Mouse (Mus musculus) cerebellum, postnatal 10 days (tissue): Measurements from ENCODE around the gene Cenpa.
"Not testable (repeated sequence)": the region's sequence is repeated elsewhere in the genome, so short reads cannot be mapped to it uniquely, and the experiment has no call there.

ENCODE experiments used
- DNase-seq, 2 experiments: peaks; one replicate each; pipeline ENCODE4 v3.0.0; 2021; ENCODE audit warnings: mixed read lengths in 2 of 2

The Cenpa gene

GRCm38 (mm10) chr5:30681970-30682369, 15.4 kb downstream of the Cenpa start:
- no peak for DNase-seq

DNA sequence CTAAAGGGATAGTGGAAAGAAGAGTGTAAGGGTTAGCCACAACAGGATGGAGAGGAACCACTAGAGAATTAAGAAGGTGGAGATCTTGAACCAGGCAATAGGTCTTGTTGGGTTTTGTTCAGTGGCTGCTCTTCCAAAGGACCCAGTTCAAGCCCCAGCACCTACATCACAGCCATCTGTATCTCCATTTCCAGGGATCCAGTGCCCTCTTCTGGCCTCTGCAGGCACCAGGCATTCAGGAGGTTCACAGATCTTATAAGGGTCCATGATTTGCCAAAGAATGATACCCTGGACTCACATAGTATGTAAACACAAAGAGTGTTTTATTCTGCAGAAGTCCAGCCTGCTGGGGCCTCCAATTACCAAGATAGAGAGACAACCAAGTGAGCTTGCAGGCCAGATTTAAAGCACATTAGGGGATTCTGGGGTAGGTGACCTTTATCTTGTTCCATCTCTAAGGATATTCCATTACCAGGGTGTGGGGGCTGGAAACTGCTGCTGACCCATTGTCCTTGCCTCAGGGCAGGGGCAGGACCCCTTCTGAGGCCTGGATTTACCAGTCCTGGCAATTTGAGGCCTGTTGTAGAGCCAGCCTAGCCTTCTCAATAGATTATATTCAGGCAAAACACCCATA, 16.5 kb downstream of the Cenpa start:
- no peak for DNase-seq

GRCm38 (mm10) chr5:30683993-30684392, 17.4 kb downstream of the Cenpa start:
- DNase-seq = no peak

DNA sequence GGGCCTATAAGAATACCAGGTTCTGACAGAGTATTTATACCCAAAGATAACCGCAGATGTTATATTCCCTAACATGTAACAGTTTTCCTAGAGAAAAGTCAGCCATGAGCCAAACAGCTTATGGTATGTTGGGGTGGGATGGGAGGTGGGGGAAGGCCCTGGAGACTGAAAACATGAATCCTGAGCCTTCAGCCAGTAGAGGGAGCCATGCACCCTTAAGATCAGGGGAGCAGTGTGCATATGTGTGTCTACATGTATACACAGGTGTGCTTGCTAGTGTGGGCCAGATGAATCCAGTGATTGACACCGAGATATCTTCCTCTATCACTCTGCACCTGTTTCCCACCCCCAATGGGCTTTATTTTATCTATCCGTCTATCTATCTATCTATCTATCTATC, 20.2 kb downstream of the Cenpa start:
- DNase-seq = peak; percentile 60 to 64

GRCm38 (mm10) chr5:30700361-30701000, 33.9 kb downstream of the Cenpa start:
- no peak for DNase-seq

DNA sequence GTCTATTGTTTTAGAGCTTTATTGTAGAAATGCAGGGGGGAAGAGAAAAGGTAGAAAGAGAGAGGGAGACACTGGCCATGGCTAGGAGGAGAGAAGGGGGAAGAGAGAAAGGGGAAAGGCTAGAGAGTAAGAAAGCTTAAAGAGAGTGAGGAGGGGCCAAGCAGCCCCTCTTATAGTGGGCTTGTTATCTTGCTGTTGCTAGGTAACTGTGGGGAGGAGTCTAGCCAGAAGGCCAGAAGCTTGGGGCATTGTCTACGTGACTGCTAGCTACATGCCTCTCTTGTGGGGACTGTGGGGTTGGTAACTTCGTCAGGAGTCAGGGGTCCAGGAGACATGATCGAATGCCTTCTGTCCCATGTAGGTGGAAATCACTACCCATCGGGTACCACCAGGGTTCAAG, 34.8 kb downstream of the Cenpa start:
- DNase-seq = not testable (repeated sequence)

DNA sequence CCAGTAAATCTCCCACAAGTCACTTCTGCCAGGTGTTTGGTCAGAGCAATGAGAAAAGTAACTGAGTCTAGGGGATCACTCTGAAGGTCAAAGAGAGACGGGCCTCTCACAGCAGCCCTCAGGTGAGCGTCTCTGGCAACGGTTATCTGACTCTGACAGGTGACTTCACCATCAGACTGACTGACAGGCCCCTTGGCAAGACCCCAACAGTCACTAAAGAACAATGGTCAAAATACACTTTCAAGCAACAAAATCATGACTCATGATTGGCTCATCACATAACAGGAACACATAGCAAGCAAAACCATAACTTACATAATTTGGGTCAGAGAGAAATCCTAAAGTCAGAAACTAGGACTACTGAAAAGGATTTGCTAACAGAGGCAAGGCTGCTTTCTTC, 35.3 kb downstream of the Cenpa start:
- no peak for DNase-seq

DNA sequence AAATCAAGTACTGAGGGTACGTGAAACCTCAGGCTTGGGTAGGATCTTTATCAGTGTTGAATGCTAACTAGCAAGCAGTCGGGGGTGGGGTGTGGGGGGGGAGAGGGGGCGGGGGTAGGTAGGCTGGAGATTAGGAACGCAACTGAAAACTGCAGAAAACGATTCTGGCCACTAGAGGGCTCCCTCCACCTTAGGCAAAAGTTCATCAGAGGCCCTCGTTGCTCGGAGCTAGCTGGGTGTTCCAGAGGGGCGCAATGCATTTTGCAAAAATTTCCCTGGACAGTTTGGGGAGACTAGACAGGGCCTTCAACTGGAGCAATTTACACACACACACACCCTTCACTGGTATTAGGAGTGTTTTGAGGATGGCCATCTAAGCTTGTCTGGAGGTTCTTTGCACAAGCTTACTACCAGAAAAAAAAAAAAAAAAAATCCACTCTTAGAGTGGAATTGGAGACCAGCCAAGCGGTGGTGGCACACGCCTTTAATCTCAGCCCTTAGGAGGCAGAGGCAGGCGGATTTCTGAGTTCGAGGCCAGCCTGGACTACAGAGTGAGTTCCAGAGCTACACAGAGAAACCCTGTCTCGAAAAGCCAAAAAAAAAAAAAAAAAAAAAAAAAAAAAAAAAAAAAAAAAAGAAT, 43.3 kb downstream of the Cenpa start:
- DNase-seq = peak; percentile 91 to 93

DNA sequence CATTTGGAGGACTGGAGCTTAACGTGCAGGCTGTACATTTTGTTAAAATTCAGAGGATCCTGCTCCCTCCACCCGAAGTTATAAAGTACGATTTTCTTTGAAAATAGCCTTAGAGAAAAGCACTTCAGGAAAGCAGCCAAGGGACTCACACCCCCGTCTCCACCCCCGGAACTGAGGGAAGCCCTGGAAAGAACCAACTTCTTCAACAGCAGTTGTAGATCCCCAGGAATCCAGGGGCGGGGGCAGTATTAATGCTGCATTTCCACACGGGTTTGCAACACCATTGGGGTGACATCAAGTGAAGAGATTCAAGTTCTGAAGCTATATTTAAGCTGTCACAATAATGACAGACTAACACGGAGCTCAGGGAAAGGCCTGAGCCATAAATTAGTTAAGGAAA, 43.9 kb downstream of the Cenpa start:
- peak; percentile 21 to 34 for DNase-seq

- peak; percentile 92 to 96 for DNase-seq
These were observed 44.8 kb downstream of the Cenpa start, which contains the start of gene Dpysl5 for GRCm38 (mm10) chr5:30711147-30712001. Gene Dpysl5, plus strand, starts transcription at chr5:30711564.

DNA sequence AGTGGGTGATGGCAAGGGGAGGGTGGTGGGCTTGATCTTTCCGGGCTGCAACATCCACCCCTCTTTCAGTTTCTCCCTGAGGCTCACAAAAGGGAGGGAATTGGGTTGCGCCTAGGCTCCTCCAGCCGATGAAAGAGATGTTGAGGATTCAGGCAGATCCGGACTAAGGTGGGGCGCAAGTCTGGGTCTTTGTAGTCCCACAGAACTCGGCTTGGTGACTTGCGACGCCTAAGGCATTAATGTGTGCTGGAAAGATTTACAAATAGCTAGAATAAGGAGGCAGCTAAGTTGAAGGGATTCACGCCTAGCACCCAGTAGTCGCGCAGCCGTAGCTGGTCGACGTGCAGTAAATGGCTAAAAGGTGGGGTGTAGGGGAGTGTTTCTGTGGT, 45.4 kb downstream of the Cenpa start:
- no peak for DNase-seq

- peak; percentile 66 to 74 for DNase-seq
These were observed 46.1 kb downstream of the Cenpa start for GRCm38 (mm10) chr5:30712441-30713298.

DNA sequence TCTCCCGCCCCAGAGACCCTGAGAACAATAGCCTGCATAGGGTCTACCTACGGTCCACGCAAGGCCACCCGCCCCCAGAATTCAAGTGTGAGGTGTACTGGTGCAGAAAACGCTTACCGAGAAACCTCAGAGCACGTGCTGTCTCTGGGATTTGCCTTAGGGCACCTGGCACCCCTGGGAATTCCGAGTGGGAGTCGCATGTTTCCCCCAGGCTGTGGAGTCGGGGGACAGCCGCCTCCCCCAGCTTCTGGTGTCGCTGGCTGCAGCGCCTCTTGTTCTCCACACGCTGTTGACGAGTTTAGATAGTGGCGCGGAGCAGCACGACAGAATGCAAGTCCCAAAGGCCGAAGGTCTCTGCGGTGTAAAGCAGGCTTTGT, 46.7 kb downstream of the Cenpa start:
- peak; percentile 62 to 66 for DNase-seq

- DNase-seq = peak in 1 of 2 experiments; percentile 23
These were observed 47.1 kb downstream of the Cenpa start for GRCm38 (mm10) chr5:30713691-30714090.

DNA sequence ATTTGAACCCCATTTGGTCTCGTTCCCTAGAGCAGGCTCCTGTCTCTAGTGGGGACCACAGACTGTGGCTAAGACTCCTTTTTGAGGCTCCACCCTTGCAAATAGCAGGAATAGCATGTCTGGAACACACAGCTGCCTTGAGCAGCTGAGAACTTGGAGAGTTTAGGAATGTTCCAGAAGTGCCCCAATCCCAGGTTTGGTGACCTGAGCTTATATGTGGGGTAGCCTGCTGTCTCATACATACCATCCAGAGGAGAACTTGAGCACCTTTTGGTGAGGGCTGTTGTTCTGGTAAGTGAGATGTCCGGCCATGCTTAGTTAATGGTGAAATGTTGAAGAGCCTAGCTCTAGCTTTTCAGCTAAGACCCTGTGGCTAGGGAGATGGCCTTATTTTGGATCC, 49.7 kb downstream of the Cenpa start:
- no peak for DNase-seq

GRCm38 (mm10) chr5:30717506-30717905, 50.9 kb downstream of the Cenpa start:
- DNase-seq = no peak

DNA sequence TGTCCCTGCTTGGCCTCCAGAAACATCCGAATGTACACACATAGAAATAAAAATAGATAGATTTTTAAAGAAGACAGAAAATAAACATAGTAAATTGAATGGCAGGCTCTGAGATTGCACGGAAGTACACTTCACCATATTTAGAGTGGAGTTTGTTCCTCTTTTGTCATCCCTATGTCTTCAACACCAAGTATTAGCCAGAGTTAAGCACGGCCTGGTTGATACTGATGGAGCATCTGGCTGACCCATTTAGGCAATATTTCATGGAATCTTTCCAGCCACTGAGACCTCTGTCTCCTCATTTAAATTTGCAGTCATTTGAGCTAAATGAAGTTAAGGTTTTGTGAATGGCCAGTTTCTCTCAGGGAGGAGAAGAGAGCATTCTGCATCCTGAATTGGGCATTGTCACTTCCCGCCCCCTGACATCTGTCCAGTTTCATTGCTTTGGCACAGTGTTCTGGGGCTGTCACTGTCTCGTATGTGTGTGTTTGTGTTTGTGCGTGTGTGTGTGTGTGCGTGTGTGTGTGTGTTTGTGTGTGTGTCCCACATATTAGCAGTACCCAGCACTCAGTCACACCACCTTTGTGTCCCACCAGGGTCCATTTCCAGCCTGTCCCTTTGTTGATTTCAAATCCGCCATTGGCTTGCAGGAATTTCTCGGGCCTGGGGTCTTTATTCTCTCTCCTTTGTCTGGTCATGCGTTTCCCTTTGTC, 51.6 kb downstream of the Cenpa start:
- DNase-seq = peak; percentile 47 to 50

- peak; percentile 25 to 27 for DNase-seq
These were observed 55.4 kb downstream of the Cenpa start for GRCm38 (mm10) chr5:30721935-30722334.
